8 mouse cellular contexts compared by ENCODE assay signal in the genomic region with DNA sequence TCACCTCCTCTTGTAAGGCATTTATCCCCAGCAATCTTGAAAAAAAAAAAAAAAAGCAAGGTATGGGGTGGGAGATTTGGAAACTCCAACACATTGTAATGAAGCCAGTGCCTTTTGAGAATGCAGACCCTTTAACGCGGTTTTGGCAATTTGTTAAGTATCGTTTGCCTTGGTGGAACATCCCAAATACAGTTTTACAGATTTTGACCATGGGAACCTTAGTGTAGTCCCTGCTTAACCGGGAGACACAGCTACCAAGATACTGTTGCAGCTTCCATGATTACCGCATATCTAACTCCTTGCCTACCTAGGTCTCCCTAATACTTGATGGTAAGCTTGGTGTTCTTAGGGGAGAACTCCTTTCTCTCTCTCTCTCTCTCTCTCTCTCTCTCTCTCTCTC. TPM values are rescaled to one million over a fixed set of nuclear protein-coding genes. Genes with fewer than 3 reads are reported as not detected.
DNase-seq lines count a peak whose midpoint lies in the region; ATAC-seq and TF ChIP-seq lines count a peak whose summit lies in the region.

No protein-coding gene starts in this region.

- peak overlapping the region; percentile 92 for H3K9ac ChIP-seq in kidney, embryonic 14.5 days (ENCODE audit: low read depth, low read length)
- H3K9ac ChIP-seq in hindbrain, embryonic 12.5 days: peak overlapping the region; percentile 94
- H3K9ac ChIP-seq in midbrain, embryonic 12.5 days (replicated peaks): peak overlapping the region; percentile 84; the same call in 1 of the 2 replicates

- peaks cover 16% of the 10 kb centered on the region for H3K36me3 ChIP-seq in kidney, embryonic 14.5 days (ENCODE audit: control insufficient read depth, insufficient read depth, low read length)
- peaks cover 19% of the 10 kb centered on the region for H3K36me3 ChIP-seq in hindbrain, embryonic 12.5 days
- peaks cover 20% of the 10 kb centered on the region for H3K36me3 ChIP-seq in midbrain, embryonic 12.5 days

- no peaks in the 10 kb centered on the region for H3K27me3 ChIP-seq in kidney, embryonic 14.5 days (ENCODE audit: control insufficient read depth, insufficient read depth, low read length)
- H3K27me3 ChIP-seq in hindbrain, embryonic 12.5 days: no peaks in the 10 kb centered on the region
- H3K27me3 ChIP-seq in midbrain, embryonic 12.5 days: 0 out of 2 replicates have a peak, but pooled peaks cover 4% of the 10 kb centered on the region

- H3K4me3 ChIP-seq in kidney, embryonic 14.5 days (ENCODE audit: low read length): peak overlapping the region; percentile 98
- H3K4me3 ChIP-seq in bone marrow, adult 2 months (replicated peaks; ENCODE audit: control insufficient read depth, low read depth, low read length): peak overlapping the region; percentile 80
- H3K4me3 ChIP-seq in hindbrain, embryonic 12.5 days: peak overlapping the region; percentile 97
- H3K4me3 ChIP-seq in midbrain, embryonic 12.5 days: peak overlapping the region; percentile 81

- H3K27ac ChIP-seq in kidney, embryonic 14.5 days (ENCODE audit: low read depth, low read length): no peak overlapping the region
- no peak overlapping the region for H3K27ac ChIP-seq in bone marrow, adult 2 months (ENCODE audit: control insufficient read depth, insufficient read depth, low read depth, low read length, poor library complexity)
- no peak overlapping the region for H3K27ac ChIP-seq in hindbrain, embryonic 12.5 days
- H3K27ac ChIP-seq in midbrain, embryonic 12.5 days (replicated peaks): no peak overlapping the region

- no peak for TF ChIP-seq CTCF in bone marrow, adult 2 months (IDR thresholded peaks at IDR 0.05; ENCODE audit: control insufficient read depth, insufficient read depth, low read length)

- WGBS in kidney, embryonic 14.5 days: 21% methylated on average over 5 of the region's 5 CpGs
- WGBS in bone marrow, adult 2 months: 23% methylated on average over 5 of the region's 5 CpGs
- WGBS in hindbrain, embryonic 12.5 days: 25% methylated on average over 5 of the region's 5 CpGs
- WGBS in midbrain, embryonic 12.5 days: 24% methylated on average over 5 of the region's 5 CpGs

- no peak for TF ChIP-seq POLR2A in bone marrow, adult 2 months (IDR thresholded peaks at IDR 0.05; ENCODE audit: borderline replicate concordance, control insufficient read depth, low read depth, low read length)

- no peak for DNase-seq in kidney, postnatal 36 days
- no peak for DNase-seq in right cerebral cortex, adult 2 months (ENCODE audit: low spot score in 2 of 2)
- no peak for DNase-seq in embryo, embryonic 10 days (ENCODE audit: low spot score)
- DNase-seq in left cerebral cortex, adult 9 months (ENCODE audit: low spot score in 2 of 2): no peak

- no peak for ATAC-seq in kidney, embryonic 14.5 days (ENCODE audit: low FRiP score, low TSS enrichment)
- ATAC-seq in hindbrain, embryonic 12.5 days (ENCODE audit: low FRiP score): no peak
- no peak for ATAC-seq in midbrain, embryonic 12.5 days (ENCODE audit: low FRiP score, low read depth)

- H3K4me1 ChIP-seq in kidney, embryonic 14.5 days (ENCODE audit: control insufficient read depth, insufficient read depth, low read length): peaks cover 8% of the 10 kb centered on the region; the same call in 1 of the 2 replicates
- peaks cover 2% of the 10 kb centered on the region; the same call in 1 of the 2 replicates for H3K4me1 ChIP-seq in bone marrow, adult 2 months (ENCODE audit: control insufficient read depth, insufficient read depth, low read length)
- peaks cover 10% of the 10 kb centered on the region for H3K4me1 ChIP-seq in hindbrain, embryonic 12.5 days
- peaks cover 13% of the 10 kb centered on the region for H3K4me1 ChIP-seq in midbrain, embryonic 12.5 days

- no peaks in the 10 kb centered on the region for H3K9me3 ChIP-seq in kidney, embryonic 14.5 days (ENCODE audit: control insufficient read depth, low read length)
- H3K9me3 ChIP-seq in hindbrain, embryonic 12.5 days (replicated peaks): no peaks in the 10 kb centered on the region
- no peaks in the 10 kb centered on the region for H3K9me3 ChIP-seq in midbrain, embryonic 12.5 days

- peak overlapping the region; percentile 86 for H3K4me2 ChIP-seq in kidney, embryonic 14.5 days (replicated peaks; ENCODE audit: low read depth, low read length)
- peak overlapping the region; percentile 76 for H3K4me2 ChIP-seq in hindbrain, embryonic 12.5 days (replicated peaks)
- H3K4me2 ChIP-seq in midbrain, embryonic 12.5 days (replicated peaks): peak overlapping the region; percentile 77

RNA-seq across cellular contexts. Expression of a gene that starts 0.7 kb away (rescaled TPM):
- polyA plus RNA-seq in kidney, embryonic 14.5 days (2014; fragmentation: Nextera tagmentation; extraction: Ambion mirVana): 17.3 and 27.8 TPM in 2 replicates
- polyA plus RNA-seq in bone marrow, adult 2 months (2011; ENCODE audit: insufficient read depth, insufficient read length, low replicate concordance, missing spikeins): 24.1 and 38.0 TPM in 2 replicates
- 32.3 and 32.9 TPM in 2 replicates for polyA plus RNA-seq in hindbrain, embryonic 12.5 days (2016; fragmentation: Nextera tagmentation; extraction: Ambion mirVana)
- 31.3 and 32.7 TPM in 2 replicates for polyA plus RNA-seq in midbrain, embryonic 12.5 days (2016; fragmentation: Nextera tagmentation; extraction: Ambion mirVana)

RNA-seq across cellular contexts. Expression of a gene that starts 38.4 kb away (rescaled TPM):
- polyA plus RNA-seq in kidney, embryonic 14.5 days (2014; fragmentation: Nextera tagmentation; extraction: Ambion mirVana): 38.0 and 46.3 TPM in 2 replicates
- 10.0 and 10.9 TPM in 2 replicates for polyA plus RNA-seq in bone marrow, adult 2 months (2011; ENCODE audit: insufficient read depth, insufficient read length, low replicate concordance, missing spikeins)
- polyA plus RNA-seq in hindbrain, embryonic 12.5 days (2016; fragmentation: Nextera tagmentation; extraction: Ambion mirVana): 45.7 and 53.1 TPM in 2 replicates
- 42.6 and 45.6 TPM in 2 replicates for polyA plus RNA-seq in midbrain, embryonic 12.5 days (2016; fragmentation: Nextera tagmentation; extraction: Ambion mirVana)

RNA-seq across cellular contexts. Expression of a gene that starts 40.9 kb away (rescaled TPM):
- polyA plus RNA-seq in kidney, embryonic 14.5 days (2014; fragmentation: Nextera tagmentation; extraction: Ambion mirVana): 77.4 and 91.3 TPM in 2 replicates
- 98.9 and 107 TPM in 2 replicates for polyA plus RNA-seq in bone marrow, adult 2 months (2011; ENCODE audit: insufficient read depth, insufficient read length, low replicate concordance, missing spikeins)
- 73.5 and 78.1 TPM in 2 replicates for polyA plus RNA-seq in hindbrain, embryonic 12.5 days (2016; fragmentation: Nextera tagmentation; extraction: Ambion mirVana)
- 68.5 and 72.1 TPM in 2 replicates for polyA plus RNA-seq in midbrain, embryonic 12.5 days (2016; fragmentation: Nextera tagmentation; extraction: Ambion mirVana)

RNA-seq across cellular contexts. Expression of a gene that starts 50.7 kb away (rescaled TPM):
- 28.4 and 36.7 TPM in 2 replicates for polyA plus RNA-seq in kidney, embryonic 14.5 days (2014; fragmentation: Nextera tagmentation; extraction: Ambion mirVana)
- 17.6 and 40.8 TPM in 2 replicates for polyA plus RNA-seq in bone marrow, adult 2 months (2011; ENCODE audit: insufficient read depth, insufficient read length, low replicate concordance, missing spikeins)
- polyA plus RNA-seq in hindbrain, embryonic 12.5 days (2016; fragmentation: Nextera tagmentation; extraction: Ambion mirVana): 24.1 and 25.9 TPM in 2 replicates
- polyA plus RNA-seq in midbrain, embryonic 12.5 days (2016; fragmentation: Nextera tagmentation; extraction: Ambion mirVana): 20.7 and 26.4 TPM in 2 replicates
